Comparison of ENCODE assay signal across 8 mouse cellular contexts in genomic region chr6:114781415-114782240, GRCm38 (mm10).
DNase-seq lines count a peak whose midpoint lies in the region; ATAC-seq lines count a peak whose summit lies in the region.

No protein-coding gene starts in this region.

- peak overlapping the region; percentile 54 for H3K27ac ChIP-seq in forebrain, embryonic 13.5 days
- peak overlapping the region; percentile 12; the same call in 1 of the 2 replicates for H3K27ac ChIP-seq in midbrain, embryonic 15.5 days

- no peak for ATAC-seq in forebrain, embryonic 13.5 days
- ATAC-seq in midbrain, embryonic 15.5 days (replicated peaks) = no peak

- 0 out of 2 replicates have a peak, but pooled peaks cover 2% of the 10 kb centered on the region for H3K9me3 ChIP-seq in forebrain, embryonic 13.5 days (replicated peaks)
- no peaks in the 10 kb centered on the region for H3K9me3 ChIP-seq in midbrain, embryonic 15.5 days

- H3K27me3 ChIP-seq in forebrain, embryonic 13.5 days = no peaks in the 10 kb centered on the region
- no peaks in the 10 kb centered on the region for H3K27me3 ChIP-seq in midbrain, embryonic 15.5 days (replicated peaks)

- peaks cover 34% of the 10 kb centered on the region for H3K4me1 ChIP-seq in forebrain, embryonic 13.5 days
- peaks cover 19% of the 10 kb centered on the region for H3K4me1 ChIP-seq in midbrain, embryonic 15.5 days

- no peak overlapping the region for H3K4me3 ChIP-seq in forebrain, embryonic 13.5 days
- H3K4me3 ChIP-seq in midbrain, embryonic 15.5 days = no peak overlapping the region

- no peaks in the 10 kb centered on the region for H3K36me3 ChIP-seq in forebrain, embryonic 13.5 days (ENCODE audit: poor library complexity, severe bottlenecking)
- H3K36me3 ChIP-seq in midbrain, embryonic 15.5 days (replicated peaks) = no peaks in the 10 kb centered on the region

- intact Hi-C loops in heart, postnatal 36 days (cut with DNase I) = no loop called here

- H3K4me2 ChIP-seq in forebrain, embryonic 13.5 days = no peak overlapping the region
- H3K4me2 ChIP-seq in midbrain, embryonic 15.5 days = no peak overlapping the region

- 44% methylated on average over 11 of the region's 11 CpGs for WGBS in forebrain, embryonic 13.5 days
- 37% methylated on average over 11 of the region's 11 CpGs for WGBS in midbrain, embryonic 15.5 days

- DNase-seq in cerebellum, postnatal 14 days = peak; percentile 61 to 69
- no peak for DNase-seq in cerebellum, adult 11 months
- peak; percentile 78 for DNase-seq in Muller cell, postnatal 12 days (ENCODE audit: inconsistent ontology term)
- peak; percentile 71 to 77 for DNase-seq in heart, postnatal 36 days
- peak; percentile 53 to 61 for DNase-seq in layer of hippocampus, postnatal 10 days (ENCODE audit: low spot score in 2 of 2)
- DNase-seq in urinary bladder, postnatal 36 days (ENCODE audit: low spot score in 2 of 2) = peak; percentile 46 to 83

- H3K9ac ChIP-seq in forebrain, embryonic 13.5 days = no peak overlapping the region
- no peak overlapping the region; the same call in 1 of the 2 replicates for H3K9ac ChIP-seq in midbrain, embryonic 15.5 days
